Mouse (Mus musculus) frontal cortex, postnatal 25 days (tissue): ENCODE results near the gene Cryge.

Experiments used
- DNase-seq, 2 experiments: peaks; one replicate each; pipeline ENCODE4 v3.0.0; 2022; ENCODE audit warnings: low spot score in 2 of 2

The Cryge gene

DNA sequence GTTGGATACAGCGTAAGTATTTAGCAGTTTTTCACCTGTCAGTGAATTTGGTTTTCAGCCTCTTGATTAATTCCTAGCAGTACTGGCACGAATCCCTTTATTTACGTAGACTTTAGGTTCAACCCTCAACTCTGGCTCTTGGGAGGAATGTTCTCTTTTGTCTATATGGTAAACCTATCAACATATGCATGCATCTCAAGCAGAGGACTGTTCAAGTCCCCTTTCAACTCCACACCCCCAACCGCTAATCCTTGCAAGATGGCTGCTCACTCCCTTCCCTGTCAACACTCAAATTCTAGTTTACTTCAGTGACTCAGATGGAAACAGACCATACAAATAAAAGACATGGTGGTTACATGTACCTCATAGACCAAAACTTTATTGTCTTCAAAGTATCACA, 38.2 kb downstream of the Cryge start:
- no peak for DNase-seq

DNA sequence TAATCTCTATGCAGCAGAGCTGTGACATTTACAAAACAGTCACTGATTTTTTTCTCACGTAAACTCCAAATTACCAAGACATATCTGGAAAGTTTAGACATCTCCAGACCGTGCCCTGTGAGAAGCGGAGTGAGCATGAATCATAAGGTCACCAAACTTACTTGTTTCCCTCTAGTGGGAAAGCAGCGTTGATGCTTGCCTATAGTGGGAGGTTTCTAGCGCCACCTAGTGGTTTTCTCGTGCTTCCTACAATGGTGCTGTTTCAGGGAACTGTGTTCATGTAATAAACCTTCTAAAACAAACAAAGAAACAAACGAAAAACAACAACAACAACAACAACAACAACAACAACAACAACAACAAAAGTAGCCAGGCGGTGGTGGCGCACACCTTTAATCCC, 40.8 kb downstream of the Cryge start:
- peak; percentile 6 to 46 for DNase-seq

DNA sequence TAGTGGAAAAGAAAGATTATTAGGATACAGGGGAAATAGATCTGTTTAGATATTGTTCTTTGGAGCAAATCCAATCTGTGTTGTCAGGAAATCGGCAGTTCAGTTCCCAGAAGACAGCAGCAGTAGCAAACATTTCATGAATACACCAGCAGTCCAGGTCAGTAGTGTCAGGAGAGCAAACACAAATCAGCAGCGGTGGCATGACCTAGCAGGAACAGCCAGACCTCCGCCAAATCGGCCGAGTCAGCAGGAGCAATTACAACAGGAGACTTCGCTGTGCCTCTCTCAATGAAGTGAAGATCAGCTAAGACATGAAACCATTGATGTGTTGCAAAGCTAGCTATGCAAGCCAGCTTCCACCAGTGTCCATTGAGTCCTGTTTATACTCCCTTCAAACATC, 45.4 kb downstream of the Cryge start:
- no peak for DNase-seq

DNA sequence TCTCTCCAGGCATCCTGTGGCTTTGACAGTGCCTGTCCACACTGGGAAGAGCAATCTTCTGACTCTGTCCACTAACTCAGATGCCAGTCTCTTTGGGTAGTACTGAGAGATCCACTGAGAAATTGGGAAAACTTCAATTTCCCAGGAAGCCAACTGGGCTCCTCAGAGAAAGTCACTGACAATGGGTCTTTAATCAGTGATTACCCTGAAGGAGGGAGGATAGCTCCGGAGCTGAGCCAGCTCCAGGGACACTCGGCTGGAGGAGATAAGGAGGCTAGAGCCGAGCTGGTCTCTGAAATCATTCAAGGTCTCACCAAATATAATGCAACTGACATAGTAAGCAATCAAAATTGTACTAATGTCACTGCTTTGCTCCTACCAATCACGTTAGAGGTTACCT, 46.4 kb downstream of the Cryge start:
- no peak for DNase-seq
